Mouse (Mus musculus) midbrain, postnatal 0 days (tissue): ENCODE data around the gene Tlcd1. TPM values are rescaled to one million over a fixed set of nuclear protein-coding genes. Genes with fewer than 3 reads are reported as not detected.
"Not testable (repeated sequence)": the region's sequence is repeated elsewhere in the genome, so short reads cannot be mapped to it uniquely, and the experiment has no call there.

ENCODE experiments used
- ATAC-seq: fragments of 200-750 bp; cut with Nextera tagmentation; 2 replicates; pipeline ENCODE4 v1.8.0; 2017; ENCODE audit warnings: moderate number of reproducible peaks, mild to moderate bottlenecking, moderate TSS enrichment, moderate library complexity; ENCODE audit not compliant: low FRiP score
- DNase-seq: peaks from one replicate; pipeline ENCODE4 v3.0.0-alpha.2; 2015; ENCODE audit warnings: low spot score
- H3K27ac ChIP-seq: fragments of 300-500 bp; sonication (generic); 2 replicates; pipeline ENCODE4 v1.5.1; 2014; ENCODE audit warnings: low read depth, mild to moderate bottlenecking, low read length, mixed read lengths
- H3K27me3 ChIP-seq: fragments of 300-500 bp; sonication (generic); 2 replicates; pipeline ENCODE4 v1.6.1; 2014; ENCODE audit warnings: low read length, control low read depth, mixed read lengths; ENCODE audit not compliant: insufficient read depth
- H3K36me3 ChIP-seq: fragments of 300-500 bp; sonication (generic); 2 replicates; pipeline ENCODE4 v1.6.1; 2014; ENCODE audit warnings: low read length, control low read depth, mixed read lengths; ENCODE audit not compliant: insufficient read depth
- H3K4me1 ChIP-seq: fragments of 300-500 bp; sonication (generic); 2 replicates; pipeline ENCODE4 v1.6.1; 2014; ENCODE audit warnings: mild to moderate bottlenecking, control low read depth, antibody characterized with exemption, low read length, mixed read lengths; ENCODE audit not compliant: insufficient read depth
- H3K4me2 ChIP-seq: fragments of 300-500 bp; sonication (generic); 2 replicates; pipeline ENCODE4 v1.6.1; 2014; ENCODE audit warnings: low read depth, mild to moderate bottlenecking, low read length, mixed read lengths; ENCODE audit not compliant: poor library complexity, severe bottlenecking
- H3K4me3 ChIP-seq: fragments of 300-500 bp; sonication (generic); 2 replicates; pipeline ENCODE4 v1.5.1; 2014; ENCODE audit warnings: low read depth, mild to moderate bottlenecking, low read length, moderate library complexity
- H3K9ac ChIP-seq: fragments of 300-500 bp; sonication (generic); replicated peaks from 2 replicates; pipeline ENCODE4 v1.6.1; 2014; ENCODE audit warnings: mild to moderate bottlenecking, low read length, moderate library complexity, mixed read lengths; ENCODE audit not compliant: poor library complexity, severe bottlenecking
- H3K9me3 ChIP-seq: fragments of 300-500 bp; sonication (generic); 2 replicates; pipeline ENCODE4 v1.6.1; 2016; ENCODE audit warnings: low read length, control low read depth
- CTCF ChIP-seq: IDR thresholded peaks from 2 replicates; pipeline ENCODE4 v1.5.1; 2016; ENCODE audit warnings: antibody characterized with exemption, mild to moderate bottlenecking
- WGBS: fragments of 180-500 bp; shearing (Covaris S2); extraction: QIAGEN DNeasy Blood & Tissue Kit; methylation state at CpG from one replicate; pipeline ENCODE4 v1.1.7; 2014; 5-methylcytosine and 5-hydroxymethylcytosine counted together
- polyA plus RNA-seq: library from polyadenylated mRNA; unstranded; fragments of >200 nt; fragmentation: Nextera tagmentation; extraction: Ambion mirVana; gene quantifications from 2 replicates; pipeline ENCODE4 v1.2.1, GENCODE M21; 2015
- total RNA-seq: library from RNA; depleted of rRNA; stranded (reverse); fragments of >200 nt; gene quantifications from 2 replicates; pipeline ENCODE4 v1.2.3, GENCODE M21; 2014

Tlcd1 gene
- total and polyA plus RNA-seq, 2 experiments from 2014 or later, result 18.1 to 24.0 TPM

DNA sequence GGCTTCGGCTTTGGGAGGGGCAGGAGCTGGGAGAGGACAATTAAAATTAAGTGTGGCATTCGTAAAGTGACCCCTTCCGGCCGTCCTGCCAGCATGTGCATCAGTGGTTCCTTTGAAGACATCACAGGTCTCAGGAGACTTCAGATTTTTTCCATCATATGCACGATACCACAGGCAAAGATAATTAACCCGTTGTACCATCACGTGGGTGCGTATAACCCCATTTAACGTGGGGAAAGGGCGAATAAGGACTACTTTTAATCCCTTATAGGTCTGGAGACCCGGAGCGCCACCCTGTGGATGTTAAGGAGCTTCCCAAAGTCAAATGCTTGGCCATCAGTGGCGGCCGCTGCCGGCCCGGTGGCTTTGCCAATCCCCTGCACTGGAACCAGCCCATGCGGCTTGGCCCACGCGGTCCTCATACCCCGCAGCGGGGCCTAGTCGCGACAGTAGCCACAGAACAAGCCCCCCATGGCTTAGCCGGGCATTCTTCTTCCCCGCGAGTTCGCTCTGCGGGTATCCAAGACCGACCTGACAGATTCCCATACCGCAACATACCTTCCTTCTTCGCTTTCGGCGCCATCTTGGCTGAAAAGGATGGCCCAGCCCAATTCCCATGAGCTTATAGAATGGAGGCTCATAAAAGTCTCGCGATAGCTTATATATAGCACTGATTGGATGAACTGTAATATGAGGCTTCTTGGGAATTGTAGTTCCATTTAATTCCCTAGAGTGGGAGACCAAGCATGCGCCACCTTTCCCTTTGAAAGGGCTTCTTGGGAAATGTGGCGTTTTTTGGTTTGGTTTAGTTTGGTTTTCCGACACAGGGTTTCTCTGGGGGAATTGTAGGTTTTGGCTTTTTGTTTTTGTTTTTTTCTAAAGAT is 6.7 kb downstream of the Tlcd1 start, which contains the start of gene Rpl23a:
Gene Rpl23a (minus strand): TSS at position 624 of the 884 bp plus-strand sequence.
- peak; percentile 92 for ATAC-seq
- Histone ChIP-seq H3K36me3 (peaks cover 19% of the 10 kb centered on the region), H3K4me1 (peaks cover 5% of the 10 kb centered on the region; the same call in 1 of the 2 replicates), H3K4me3 (peak within 1 kb of the TSS; percentile 82), H3K27ac (peak within 1 kb of the TSS; percentile 93), H3K9ac (peak within 1 kb of the TSS; percentile 94), H3K4me2 (peak within 1 kb of the TSS; percentile 65), H3K27me3 (no peaks in the 10 kb centered on the region), H3K9me3 (no peaks in the 10 kb centered on the region)
- DNase-seq, result peak; percentile 99
- WGBS, result under 1% methylated on average over 38 of the region's 38 CpGs
- TF ChIP-seq CTCF, result peak; percentile 66

GRCm38 (mm10) chr11:78183884-78184514 is 7.5 kb downstream of the Tlcd1 start:
- Histone ChIP-seq H3K9ac (no peak overlapping the region), H3K27me3 (no peaks in the 10 kb centered on the region), H3K4me2 (peak overlapping the region; percentile 35), H3K9me3 (no peaks in the 10 kb centered on the region), H3K36me3 (peaks cover 19% of the 10 kb centered on the region), H3K4me1 (peaks cover 2% of the 10 kb centered on the region; the same call in 1 of the 2 replicates), H3K4me3 (peak overlapping the region; percentile 82; the same call in 1 of the 2 replicates), H3K27ac (no peak overlapping the region; the same call in 1 of the 2 replicates)
- no peak for DNase-seq
- ATAC-seq, result no peak
- 57% methylated on average over 10 of the region's 10 CpGs for WGBS
- no peak for TF ChIP-seq CTCF

DNA sequence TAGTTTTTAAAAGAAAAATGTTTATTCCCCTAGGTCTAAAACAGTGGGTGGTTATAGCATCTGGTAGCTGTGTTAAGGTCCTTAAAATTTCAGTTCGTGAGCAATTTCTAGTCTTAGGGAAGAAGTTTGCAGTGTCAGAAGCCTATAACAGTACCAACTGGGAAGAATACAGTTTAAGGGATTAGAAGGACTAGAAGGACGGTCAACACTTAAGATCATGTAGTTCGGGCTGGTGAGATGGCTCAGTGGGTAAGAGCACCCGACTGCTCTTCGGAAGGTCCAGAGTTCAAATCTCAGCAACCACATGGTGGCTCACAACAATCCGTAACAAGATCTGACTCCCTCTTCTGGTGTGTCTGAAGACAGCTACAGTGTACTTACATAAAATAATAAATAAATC is 8.2 kb downstream of the Tlcd1 start:
- ATAC-seq, H3K27ac ChIP-seq, H3K27me3 ChIP-seq, H3K9me3 ChIP-seq, DNase-seq, H3K4me1 ChIP-seq, H3K4me3 ChIP-seq, H3K9ac ChIP-seq, H3K4me2 ChIP-seq: not testable (repeated sequence)
- H3K36me3 ChIP-seq, result peaks cover 16% of the 10 kb centered on the region
- WGBS, result 93% methylated on average over 6 of the region's 6 CpGs

- TF ChIP-seq CTCF, result no peak; the same call in 1 of the 2 replicates
- H3K4me3 ChIP-seq, result peak within 1 kb of the TSS; percentile 85
- H3K9ac ChIP-seq, result peak within 1 kb of the TSS; percentile 94
- no peaks in the 10 kb centered on the region for H3K9me3 ChIP-seq
- H3K4me2 ChIP-seq, result peak within 1 kb of the TSS; percentile 87
- H3K27ac ChIP-seq, result peak within 1 kb of the TSS; percentile 91
- DNase-seq (peak; percentile 84), ATAC-seq (peak; percentile 73)
- no peaks in the 10 kb centered on the region for H3K27me3 ChIP-seq
- H3K36me3 ChIP-seq, result peaks cover 22% of the 10 kb centered on the region
- WGBS, result under 1% methylated on average over 64 of the region's 80 CpGs
- H3K4me1 ChIP-seq, result no peaks in the 10 kb centered on the region; the same call in 1 of the 2 replicates
Measured at GRCm38 (mm10) chr11:78188331-78189233, 12.1 kb downstream of the Tlcd1 start, which contains the start of gene Rab34. TSS of gene Rab34 (plus strand) at chr11:78188430.

DNA sequence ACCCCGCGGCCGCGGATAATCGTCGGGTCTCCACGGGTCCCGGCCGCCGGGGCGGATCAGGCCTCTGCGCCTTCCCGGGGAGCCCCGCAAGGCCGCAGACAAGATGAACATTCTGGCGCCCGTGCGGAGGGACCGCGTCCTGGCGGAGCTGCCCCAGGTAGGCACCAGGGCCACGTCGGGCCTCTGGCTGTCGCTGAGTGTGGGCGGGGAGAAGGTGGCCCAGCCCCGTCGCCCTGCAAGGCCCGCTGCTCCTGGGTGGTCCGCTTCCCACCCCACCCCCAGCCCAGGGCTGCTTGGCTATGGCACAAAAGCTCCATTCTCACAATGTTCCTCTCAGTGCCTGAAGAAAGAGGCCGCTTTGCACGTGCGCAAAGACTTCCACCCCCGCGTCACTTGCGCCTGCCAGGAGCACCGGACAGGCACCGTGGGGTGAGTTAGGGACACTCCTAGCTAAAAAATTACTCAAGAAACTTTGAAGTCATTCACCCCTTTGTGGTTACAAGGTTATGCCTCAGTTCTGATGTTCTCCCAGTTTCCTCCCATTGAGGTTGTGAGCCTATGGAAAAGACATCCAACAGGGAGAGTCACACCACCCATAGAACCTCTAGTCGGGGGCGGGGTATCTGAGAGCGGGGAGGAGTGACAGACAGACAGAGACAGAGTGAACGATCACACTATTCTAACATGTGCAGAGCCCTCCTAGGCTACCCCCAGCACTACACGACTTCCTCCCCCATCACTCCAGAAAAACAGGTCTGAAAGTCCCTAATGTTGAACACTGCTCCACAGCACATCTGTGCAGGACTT is 12.9 kb downstream of the Tlcd1 start:
- peak overlapping the region; percentile 91 for H3K27ac ChIP-seq
- H3K4me3 ChIP-seq, result peak overlapping the region; percentile 85
- H3K4me1 ChIP-seq, result no peaks in the 10 kb centered on the region
- WGBS, result under 1% methylated on average over 42 of the region's 42 CpGs
- peaks cover 24% of the 10 kb centered on the region for H3K36me3 ChIP-seq
- no peaks in the 10 kb centered on the region for H3K9me3 ChIP-seq
- ATAC-seq, result peak; percentile 84
- peak overlapping the region; percentile 87 for H3K4me2 ChIP-seq
- H3K27me3 ChIP-seq, result no peaks in the 10 kb centered on the region
- TF ChIP-seq CTCF, result no peak
- peak; percentile 86 for DNase-seq
- peak overlapping the region; percentile 94 for H3K9ac ChIP-seq
